24 mouse cellular contexts compared by ENCODE assay signal in the genomic region with DNA sequence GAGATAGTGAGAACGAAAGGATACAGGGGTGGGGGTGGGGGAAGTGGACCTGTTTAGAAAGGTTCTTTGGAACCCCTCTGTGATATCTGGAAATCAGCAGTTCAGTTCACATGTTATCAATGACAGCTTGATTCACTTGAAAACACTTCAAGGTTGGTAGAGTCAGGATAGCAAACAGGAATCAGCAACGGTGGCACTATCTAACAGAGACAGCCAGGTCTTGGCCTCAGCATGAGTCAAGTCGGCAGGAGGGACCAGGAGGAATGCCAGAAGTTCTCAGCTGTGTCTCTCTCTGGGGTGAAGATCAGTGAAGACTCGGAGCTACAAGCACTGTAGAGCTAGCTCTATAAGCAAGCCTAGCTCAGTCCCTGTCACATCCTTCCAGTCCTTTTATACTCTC. TPM values are rescaled to one million over a fixed set of nuclear protein-coding genes. Genes with fewer than 3 reads are reported as not detected.
"Had no signal": no experiment of that assay in that cellular context is flagged by ENCODE, and none has a peak within 500 bp of the region (broad histone marks: within the 10 kb centered on the region; RNA-seq: fewer than 3 reads in every experiment).

No protein-coding gene starts in this region.

- H3K4me1 ChIP-seq: lung, embryonic 15.5 days; megakaryocyte, embryonic 14.5 days; midbrain, embryonic 15.5 days; neural tube, embryonic 12.5 days; stomach, embryonic 15.5 days had no signal

- H3K36me3 ChIP-seq: lung, embryonic 15.5 days; midbrain, embryonic 10.5 days; midbrain, embryonic 12.5 days; midbrain, embryonic 15.5 days; neural tube, embryonic 12.5 days; stomach, embryonic 15.5 days had no signal

- DNase-seq: lung, adult 2 months; lung, postnatal 14 days; lung, postnatal 36 days; right cerebral cortex, postnatal 14 days; thymus, adult 2 months; thymus, postnatal 25 days; thymus, postnatal 4 days had no signal

- H3K27ac ChIP-seq: lung, embryonic 15.5 days; macrophage; midbrain, embryonic 10.5 days; midbrain, embryonic 12.5 days; midbrain, embryonic 15.5 days; neural tube, embryonic 12.5 days; stomach, embryonic 15.5 days; stomach, postnatal 0 days had no signal

- H3K27me3 ChIP-seq: lung, embryonic 15.5 days; midbrain, embryonic 12.5 days; midbrain, embryonic 15.5 days; neural tube, embryonic 12.5 days; stomach, embryonic 15.5 days had no signal

- H3K9ac ChIP-seq: lung, embryonic 15.5 days; midbrain, embryonic 12.5 days; midbrain, embryonic 15.5 days; neural tube, embryonic 12.5 days; stomach, embryonic 15.5 days had no signal

- H3K4me3 ChIP-seq: lung, embryonic 15.5 days; megakaryocyte, embryonic 14.5 days; midbrain, embryonic 10.5 days; midbrain, embryonic 12.5 days; midbrain, embryonic 15.5 days; neural tube, embryonic 12.5 days; stomach, embryonic 15.5 days had no signal

- ATAC-seq: lung, postnatal 0 days; midbrain, embryonic 15.5 days had no signal

- H3K4me2 ChIP-seq: lung, embryonic 15.5 days; midbrain, embryonic 12.5 days; midbrain, embryonic 15.5 days; neural tube, embryonic 12.5 days; stomach, embryonic 15.5 days had no signal

- H3K9me3 ChIP-seq: lung, embryonic 15.5 days; megakaryocyte, embryonic 14.5 days; midbrain, embryonic 10.5 days; midbrain, embryonic 12.5 days; midbrain, embryonic 15.5 days; neural tube, embryonic 12.5 days; stomach, embryonic 15.5 days had no signal

RNA-seq across cellular contexts. Expression of a gene that starts 14.8 kb away (rescaled TPM):
- total RNA-seq: megakaryocyte progenitor cell, adult 5-6 weeks; monocyte, adult 5-6 weeks; neutrophil, adult 5-6 weeks had no signal
- polyA plus RNA-seq: liver, embryonic 16.5 days; lung, adult 2 months; lung, postnatal 0 days; macrophage; spleen, adult 2 months; stomach, postnatal 0 days; testis, adult 2 months; thymus, adult 2 months; urinary bladder, adult 2 months had no signal
